Mouse (Mus musculus) spleen, postnatal 10 days (tissue): ENCODE measurements around the gene Fcf1.
A peak's percentile ranks its signal among the peaks of the same experiment; 100 is the strongest.

Experiments
- DNase-seq, 2 experiments: peaks; one replicate each; pipeline ENCODE4 v3.0.0; 2021 to 2022; ENCODE audit warnings: low spot score in 2 of 2

The Fcf1 gene

GRCm38 (mm10) chr12:84968831-84969655, 1.7 kb upstream of the Fcf1 start:
- DNase-seq = peak; percentile 31 to 33

GRCm38 (mm10) chr12:84969656-84970427, 855 bp upstream of the Fcf1 start:
- peak; percentile 40 to 57 for DNase-seq

GRCm38 (mm10) chr12:84979264-84979862, 8.7 kb downstream of the Fcf1 start:
- DNase-seq = no peak

GRCm38 (mm10) chr12:84989456-84989855, 18.8 kb downstream of the Fcf1 start:
- DNase-seq = no peak

GRCm38 (mm10) chr12:84995112-84995761, 24.5 kb downstream of the Fcf1 start:
- DNase-seq = peak in 1 of 2 experiments; percentile 13

- peak; percentile 94 to 96 for DNase-seq
Observed at GRCm38 (mm10) chr12:84996083-84996496, 25.4 kb downstream of the Fcf1 start, which contains the start of gene Ylpm1. Gene Ylpm1 (plus strand): TSS chr12:84996321.

GRCm38 (mm10) chr12:84996501-84997398, 26.1 kb downstream of the Fcf1 start:
- DNase-seq = peak in 1 of 2 experiments; percentile 78

- no peak for DNase-seq
Observed at GRCm38 (mm10) chr12:84999053-84999452, 28.4 kb downstream of the Fcf1 start.

- DNase-seq = no peak
Observed at GRCm38 (mm10) chr12:85006206-85006605, 35.5 kb downstream of the Fcf1 start.

GRCm38 (mm10) chr12:85007021-85007420, 36.3 kb downstream of the Fcf1 start:
- DNase-seq = no peak

GRCm38 (mm10) chr12:85009776-85010175, 39.1 kb downstream of the Fcf1 start:
- no peak for DNase-seq

GRCm38 (mm10) chr12:85010541-85010940, 39.8 kb downstream of the Fcf1 start:
- DNase-seq = no peak

- peak in 1 of 2 experiments; percentile 15 for DNase-seq
Observed at GRCm38 (mm10) chr12:85012185-85012584, 41.5 kb downstream of the Fcf1 start.

GRCm38 (mm10) chr12:85022071-85022470, 51.4 kb downstream of the Fcf1 start:
- DNase-seq = no peak

GRCm38 (mm10) chr12:85032710-85033109, 62.0 kb downstream of the Fcf1 start:
- peak; percentile 22 to 65 for DNase-seq
